ENCODE assay signal across 11 mouse cellular contexts in the genomic region with DNA sequence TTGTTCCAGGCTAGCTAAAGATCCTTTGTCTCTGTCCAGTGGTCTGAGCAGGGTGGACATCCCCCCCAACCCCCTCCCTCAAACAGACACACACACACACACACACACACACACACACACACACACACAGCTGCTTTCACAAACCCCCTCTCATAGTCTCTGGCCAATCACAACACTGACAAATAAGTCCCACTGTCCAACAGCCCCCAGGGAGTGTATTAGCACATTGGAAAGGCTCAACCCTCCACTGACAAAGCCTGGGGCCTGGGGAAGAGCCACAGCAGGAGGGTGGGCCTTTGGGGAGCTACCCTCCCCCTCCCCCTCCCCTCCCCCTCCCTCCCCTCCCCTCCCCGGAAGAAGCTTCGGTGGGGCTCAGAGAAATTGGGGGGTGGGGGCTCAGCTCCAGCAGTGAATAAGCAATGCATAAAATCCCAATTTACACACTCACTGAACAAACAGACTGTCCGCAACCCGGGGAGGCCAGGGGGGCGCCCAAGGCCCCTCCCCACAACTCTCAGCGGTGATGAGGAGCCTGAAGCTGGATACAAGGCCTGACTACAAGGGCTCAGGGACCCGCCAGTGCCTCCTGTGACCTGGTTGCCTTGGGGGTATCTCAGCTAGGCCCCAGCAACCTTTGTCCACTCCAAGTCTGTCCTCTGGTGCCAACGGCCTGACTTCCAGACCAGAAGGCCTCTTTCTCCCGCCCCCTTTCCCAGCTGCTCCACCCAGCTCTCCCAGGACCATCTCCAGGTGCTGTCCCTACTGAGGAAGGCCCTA. TPM values are rescaled to one million over a fixed set of nuclear protein-coding genes. Genes with fewer than 3 reads are reported as not detected.
A peak's percentile ranks its signal among the peaks of the same experiment; 100 is the strongest.
DNase-seq lines count a peak whose midpoint lies in the region; ATAC-seq and TF ChIP-seq lines count a peak whose summit lies in the region.
"Had no signal": no experiment of that assay in that cellular context is flagged by ENCODE, and none has a peak within 500 bp of the region (broad histone marks: within the 10 kb centered on the region; RNA-seq: fewer than 3 reads in every experiment).

No protein-coding gene starts in this region.

- no peak overlapping the region for H3K4me3 ChIP-seq in midbrain, embryonic 11.5 days (ENCODE audit: low read depth, low read length)
- H3K4me3 ChIP-seq in midbrain, postnatal 0 days (ENCODE audit: low read depth, low read length): no peak overlapping the region
- no peak overlapping the region for H3K4me3 ChIP-seq in hindbrain, embryonic 12.5 days
- H3K4me3 ChIP-seq in stomach, postnatal 0 days (ENCODE audit: low read depth, low read length): no peak overlapping the region

- H3K9me3 ChIP-seq in midbrain, embryonic 11.5 days (ENCODE audit: control insufficient read depth, low read length): no peaks in the 10 kb centered on the region
- H3K9me3 ChIP-seq in midbrain, postnatal 0 days (ENCODE audit: low read length): no peaks in the 10 kb centered on the region
- no peaks in the 10 kb centered on the region for H3K9me3 ChIP-seq in hindbrain, embryonic 12.5 days (replicated peaks)
- H3K9me3 ChIP-seq in stomach, postnatal 0 days (ENCODE audit: control insufficient read depth, low read length): no peaks in the 10 kb centered on the region

- no peaks in the 10 kb centered on the region for H3K36me3 ChIP-seq in midbrain, embryonic 11.5 days (ENCODE audit: control insufficient read depth, insufficient read depth, low read length)
- H3K36me3 ChIP-seq in midbrain, postnatal 0 days (ENCODE audit: insufficient read depth, low read length): no peaks in the 10 kb centered on the region
- peaks cover 3% of the 10 kb centered on the region; the same call in 1 of the 2 replicates for H3K36me3 ChIP-seq in hindbrain, embryonic 12.5 days
- H3K36me3 ChIP-seq in stomach, postnatal 0 days (ENCODE audit: control insufficient read depth, insufficient read depth, low read length): no peaks in the 10 kb centered on the region

- DNase-seq in midbrain, embryonic 11.5 days (ENCODE audit: low spot score, missing footprints): peak; percentile 94
- DNase-seq in midbrain, postnatal 0 days (ENCODE audit: low spot score): no peak
- DNase-seq in kidney, postnatal 25 days: peak; percentile 67 to 86
- no peak for DNase-seq in stomach, postnatal 0 days (ENCODE audit: low spot score)
- DNase-seq in B cell, adult 2 months: no peak
- no peak for DNase-seq in left cerebral cortex, adult 18-20 months (ENCODE audit: low spot score in 2 of 2)
- DNase-seq: heart, postnatal 4 days; right cerebral cortex, postnatal 14 days had no signal

- H3K4me2 ChIP-seq in midbrain, embryonic 11.5 days: peak overlapping the region; percentile 23
- no peak overlapping the region for H3K4me2 ChIP-seq in midbrain, postnatal 0 days (ENCODE audit: low read depth, low read length, poor library complexity, severe bottlenecking)
- H3K4me2 ChIP-seq in hindbrain, embryonic 12.5 days (replicated peaks): peak overlapping the region; percentile 26
- no peak overlapping the region for H3K4me2 ChIP-seq in stomach, postnatal 0 days (replicated peaks; ENCODE audit: low read depth)

- WGBS in midbrain, embryonic 11.5 days: 3% methylated on average over 7 of the region's 9 CpGs
- 22% methylated on average over 7 of the region's 9 CpGs for WGBS in midbrain, postnatal 0 days
- WGBS in hindbrain, embryonic 12.5 days: 2% methylated on average over 6 of the region's 9 CpGs
- WGBS in stomach, postnatal 0 days: 46% methylated on average over 7 of the region's 9 CpGs

- TF ChIP-seq CTCF in midbrain, postnatal 0 days (IDR thresholded peaks at IDR 0.05): no peak
- no peak for TF ChIP-seq CTCF in stomach, postnatal 0 days (IDR thresholded peaks at IDR 0.05; ENCODE audit: low read depth)

- no peaks in the 10 kb centered on the region for H3K27me3 ChIP-seq in midbrain, embryonic 11.5 days (ENCODE audit: control insufficient read depth, insufficient read depth, low read length)
- no peaks in the 10 kb centered on the region for H3K27me3 ChIP-seq in midbrain, postnatal 0 days (ENCODE audit: insufficient read depth, low read length)
- H3K27me3 ChIP-seq in hindbrain, embryonic 12.5 days: no peaks in the 10 kb centered on the region
- H3K27me3 ChIP-seq in stomach, postnatal 0 days (ENCODE audit: control insufficient read depth, insufficient read depth, low read length): no peaks in the 10 kb centered on the region

- peak; percentile 78 for ATAC-seq in midbrain, embryonic 11.5 days (ENCODE audit: low FRiP score)
- no peak for ATAC-seq in midbrain, postnatal 0 days (ENCODE audit: low FRiP score)
- peak; percentile 81 for ATAC-seq in hindbrain, embryonic 12.5 days (ENCODE audit: low FRiP score)
- ATAC-seq in stomach, postnatal 0 days (ENCODE audit: low FRiP score, low TSS enrichment): no peak

- peak overlapping the region; percentile 92 for H3K27ac ChIP-seq in midbrain, embryonic 11.5 days (ENCODE audit: low read depth, low read length)
- no peak overlapping the region for H3K27ac ChIP-seq in midbrain, postnatal 0 days (ENCODE audit: low read depth, low read length)
- H3K27ac ChIP-seq in hindbrain, embryonic 12.5 days: peak overlapping the region; percentile 86
- peak overlapping the region; percentile 46; the same call in 1 of the 2 replicates for H3K27ac ChIP-seq in stomach, postnatal 0 days (replicated peaks)

- no peak for TF ChIP-seq EP300 in stomach, postnatal 0 days (optimal IDR thresholded peaks at IDR 0.05)

- peak overlapping the region; percentile 45; the same call in 1 of the 2 replicates for H3K9ac ChIP-seq in midbrain, embryonic 11.5 days (ENCODE audit: low read length)
- H3K9ac ChIP-seq in midbrain, postnatal 0 days (replicated peaks; ENCODE audit: low read length, poor library complexity, severe bottlenecking): no peak overlapping the region
- H3K9ac ChIP-seq in hindbrain, embryonic 12.5 days: peak overlapping the region; percentile 18; the same call in 1 of the 2 replicates
- H3K9ac ChIP-seq in stomach, postnatal 0 days (ENCODE audit: low read length): 0 out of 2 replicates have a peak overlapping the region, but pooled peaks have one; percentile 27

- peaks cover 81% of the 10 kb centered on the region for H3K4me1 ChIP-seq in midbrain, embryonic 11.5 days (ENCODE audit: control insufficient read depth, insufficient read depth, low read length)
- H3K4me1 ChIP-seq in midbrain, postnatal 0 days (ENCODE audit: insufficient read depth, low read length): no peaks in the 10 kb centered on the region
- H3K4me1 ChIP-seq in hindbrain, embryonic 12.5 days: peaks cover 89% of the 10 kb centered on the region
- peaks cover 10% of the 10 kb centered on the region; the same call in 1 of the 2 replicates for H3K4me1 ChIP-seq in stomach, postnatal 0 days (replicated peaks; ENCODE audit: control insufficient read depth, insufficient read depth)

RNA-seq across cellular contexts. Expression of gene Fignl2, which starts 11.3 kb away (rescaled TPM):
- polyA plus RNA-seq in midbrain, embryonic 11.5 days (2014; fragmentation: Nextera tagmentation; extraction: Ambion mirVana): 1.0 and 1.4 TPM in 2 replicates
- 1.0 and 3.4 TPM in 2 replicates for total RNA-seq in midbrain, postnatal 0 days (2014; rRNA removed)
- 0.04 and 0.05 TPM in 2 replicates for polyA plus RNA-seq in midbrain, postnatal 0 days (2015; fragmentation: Nextera tagmentation; extraction: Ambion mirVana)
- 0.41 and 0.44 TPM in 2 replicates for polyA plus RNA-seq in hindbrain, embryonic 12.5 days (2016; fragmentation: Nextera tagmentation; extraction: Ambion mirVana)
- polyA plus RNA-seq in stomach, postnatal 0 days (2015; fragmentation: Nextera tagmentation; extraction: Ambion mirVana): 0.19 and 0.22 TPM in 2 replicates
- 1 to 10 TPM; 1.3 to 1.4 TPM for total RNA-seq in left cerebral cortex, adult 18-20 months (2021)
- total RNA-seq: megakaryocyte-erythroid progenitor cell, adult 5-6 weeks had no signal

RNA-seq across cellular contexts. Expression of gene Gm47841, which starts 19.9 kb away (rescaled TPM):
- not detected in 2 replicates for polyA plus RNA-seq in midbrain, embryonic 11.5 days (2014; fragmentation: Nextera tagmentation; extraction: Ambion mirVana)
- not detected in 2 replicates for total RNA-seq in midbrain, postnatal 0 days (2014; rRNA removed)
- polyA plus RNA-seq in midbrain, postnatal 0 days (2015; fragmentation: Nextera tagmentation; extraction: Ambion mirVana): not detected in 2 replicates
- polyA plus RNA-seq in hindbrain, embryonic 12.5 days (2016; fragmentation: Nextera tagmentation; extraction: Ambion mirVana): not detected in 2 replicates
- polyA plus RNA-seq in stomach, postnatal 0 days (2015; fragmentation: Nextera tagmentation; extraction: Ambion mirVana): not detected in 2 replicates
- not detected for total RNA-seq in left cerebral cortex, adult 18-20 months (2021)
- total RNA-seq: left cerebral cortex, postnatal 36 days; megakaryocyte-erythroid progenitor cell, adult 5-6 weeks had no signal

RNA-seq across cellular contexts. Expression of gene Ankrd33, which starts 48.4 kb away (rescaled TPM):
- not detected in 2 replicates for polyA plus RNA-seq in midbrain, embryonic 11.5 days (2014; fragmentation: Nextera tagmentation; extraction: Ambion mirVana)
- total RNA-seq in midbrain, postnatal 0 days (2014; rRNA removed): not detected in 2 replicates
- not detected in 2 replicates for polyA plus RNA-seq in midbrain, postnatal 0 days (2015; fragmentation: Nextera tagmentation; extraction: Ambion mirVana)
- polyA plus RNA-seq in hindbrain, embryonic 12.5 days (2016; fragmentation: Nextera tagmentation; extraction: Ambion mirVana): not detected in 2 replicates
- not detected in 2 replicates for polyA plus RNA-seq in stomach, postnatal 0 days (2015; fragmentation: Nextera tagmentation; extraction: Ambion mirVana)
- not detected for total RNA-seq in left cerebral cortex, adult 18-20 months (2021)
- total RNA-seq: heart, postnatal 4 days; megakaryocyte-erythroid progenitor cell, adult 5-6 weeks had no signal

Comparison
In these comparisons a context has a peak if more than half of its experiments do, and no peak if none do; other contexts are left out.
1. ATAC-seq: peak in midbrain, embryonic 11.5 days (single experiment) and hindbrain, embryonic 12.5 days (single experiment); none in midbrain, postnatal 0 days (single experiment) and stomach, postnatal 0 days (single experiment).
2. DNase-seq: peak in midbrain, embryonic 11.5 days (single experiment) and kidney, postnatal 25 days (2 of 2); none in midbrain, postnatal 0 days (single experiment), stomach, postnatal 0 days (single experiment), B cell, adult 2 months (0 of 2) and left cerebral cortex, adult 18-20 months (0 of 2).
3. H3K4me2 ChIP-seq: peak in midbrain, embryonic 11.5 days (single experiment) and hindbrain, embryonic 12.5 days (single experiment); none in midbrain, postnatal 0 days (single experiment) and stomach, postnatal 0 days (single experiment).